Mouse (Mus musculus): ENCODE results near the gene Nabp2. TPM values are rescaled to one million over a fixed set of nuclear protein-coding genes. Genes with fewer than 3 reads are reported as not detected.

The Nabp2 gene
- polyA plus RNA-seq (2015; fragmentation: Nextera tagmentation; extraction: Ambion mirVana) = 60.1 and 62.1 TPM in 2 replicates

DNA sequence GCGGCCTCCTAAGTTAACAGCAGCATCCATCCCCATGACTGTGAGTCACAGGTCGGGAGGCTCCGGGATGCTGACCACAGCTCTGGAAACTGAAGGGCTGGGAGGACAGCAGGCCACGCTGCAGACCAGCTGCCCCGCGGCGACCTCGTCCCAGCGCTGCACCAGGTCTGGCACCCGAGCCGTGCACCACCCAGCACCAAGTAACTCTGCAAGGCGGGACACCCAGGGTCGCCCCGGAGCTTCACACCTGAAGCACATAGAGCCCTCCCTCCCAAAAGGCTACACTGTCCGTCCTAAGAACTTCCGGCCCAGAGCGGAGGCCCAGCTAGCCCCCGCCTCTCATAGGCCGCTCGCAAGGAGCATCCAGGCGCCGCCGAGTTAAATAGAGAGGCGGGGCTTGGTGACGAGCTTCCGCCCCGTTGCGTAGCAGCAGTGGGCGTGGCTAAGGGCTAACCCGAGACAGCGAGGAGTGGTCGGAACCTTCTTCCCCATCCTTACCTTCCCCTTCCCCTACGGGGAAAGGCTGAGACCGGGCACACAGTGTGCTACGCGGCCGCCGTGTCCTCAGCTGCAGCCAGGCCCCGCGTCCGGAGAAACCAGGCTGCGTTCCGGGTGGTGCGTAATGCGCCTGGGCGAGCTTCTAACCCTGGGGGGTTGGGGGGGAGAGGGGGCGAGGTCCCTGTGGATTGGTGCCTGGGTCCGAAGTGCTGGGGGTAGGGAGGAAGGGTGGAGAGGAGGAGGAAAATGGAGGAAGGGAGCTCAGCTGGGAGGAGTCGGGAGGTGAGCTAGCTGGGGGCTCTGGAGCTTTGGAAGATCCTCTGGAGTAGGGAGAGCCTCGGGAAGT lies at the start of gene Nabp2, which contains the start of gene Rnf41:
TSS of gene Nabp2 (minus strand) at position 282 of the 844 bp plus-strand sequence.
TSS of gene Rnf41 (plus strand) at position 447 of the 844 bp plus-strand sequence.
- Histone ChIP-seq H3K4me1 (peaks cover 39% of the 10 kb centered on the region), H3K4me3 (peak within 1 kb of the TSS; percentile 94), H3K9me3 (no peaks in the 10 kb centered on the region), H3K27ac (peak within 1 kb of the TSS; percentile 96), H3K27me3 (no peaks in the 10 kb centered on the region), H3K4me2 (peak within 1 kb of the TSS; percentile 87), H3K9ac (peak within 1 kb of the TSS; percentile 78), H3K36me3 (peaks cover 31% of the 10 kb centered on the region)
- WGBS = under 1% methylated on average over 50 of the region's 50 CpGs
- ATAC-seq (ENCODE audit: insufficient number of reproducible peaks, low FRiP score, low TSS enrichment, low read depth) = peak; percentile 90

- Histone ChIP-seq H3K9ac (peak overlapping the region; percentile 95; the same call in 1 of the 2 replicates), H3K9me3 (no peaks in the 10 kb centered on the region), H3K4me3 (peak overlapping the region; percentile 88), H3K36me3 (peaks cover 37% of the 10 kb centered on the region), H3K4me2 (peak overlapping the region; percentile 66), H3K27ac (peak overlapping the region; percentile 96), H3K4me1 (peaks cover 13% of the 10 kb centered on the region), H3K27me3 (no peaks in the 10 kb centered on the region)
- 2% methylated on average over 5 of the region's 5 CpGs for WGBS
- no peak for ATAC-seq (ENCODE audit: insufficient number of reproducible peaks, low FRiP score, low TSS enrichment, low read depth)
Measured at GRCm38 (mm10) chr10:128460270-128460630, 49.0 kb upstream of the Nabp2 start.

DNA sequence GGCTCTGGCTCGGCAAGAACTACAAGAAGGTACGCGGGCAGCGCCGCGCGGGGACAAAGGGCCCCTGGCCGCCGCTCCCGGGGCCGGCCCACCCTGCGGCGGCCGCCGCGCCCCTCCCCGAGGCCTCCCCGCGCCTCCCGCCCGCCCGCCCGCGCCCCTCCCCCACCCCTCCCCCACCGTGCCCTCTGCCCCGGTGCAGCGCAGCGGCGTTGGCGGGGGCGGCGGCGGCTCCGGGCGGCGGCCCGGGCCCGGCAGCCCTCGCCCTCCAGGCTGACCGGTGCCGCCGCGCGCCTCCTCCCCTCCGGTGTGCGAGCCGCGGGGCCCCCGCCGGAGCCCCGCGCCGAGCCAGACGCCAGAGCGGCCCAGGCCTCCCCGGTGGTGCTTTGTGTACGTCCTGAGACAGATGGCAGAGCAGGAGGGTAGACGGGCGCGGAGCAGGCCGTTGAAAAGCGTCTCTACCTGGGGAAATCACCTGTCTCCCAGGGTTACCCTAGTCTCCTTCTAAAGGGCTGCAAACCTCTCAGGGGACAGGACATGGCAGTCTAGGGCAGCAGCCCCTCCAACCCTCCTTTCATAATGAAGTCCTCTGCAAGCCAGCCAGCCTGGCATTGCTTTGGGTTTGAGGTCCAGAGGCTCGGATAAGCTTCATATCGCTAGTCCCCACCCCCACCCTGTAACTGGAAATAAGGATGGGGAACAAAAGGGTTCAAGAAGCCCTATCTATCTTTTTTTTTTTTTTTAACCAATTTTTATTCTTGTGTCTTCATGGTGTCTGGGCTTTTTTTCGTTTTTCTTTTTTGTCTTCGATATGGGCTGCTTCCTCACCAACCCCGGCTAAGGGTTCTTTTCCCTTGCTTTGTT lies 48.3 kb upstream of the Nabp2 start:
- Histone ChIP-seq H3K27me3 (no peaks in the 10 kb centered on the region), H3K4me3 (peak overlapping the region; percentile 88), H3K9me3 (no peaks in the 10 kb centered on the region), H3K36me3 (peaks cover 32% of the 10 kb centered on the region), H3K27ac (peak overlapping the region; percentile 96), H3K4me2 (peak overlapping the region; percentile 66), H3K4me1 (peaks cover 13% of the 10 kb centered on the region), H3K9ac (peak overlapping the region; percentile 95)
- ATAC-seq (ENCODE audit: insufficient number of reproducible peaks, low FRiP score, low TSS enrichment, low read depth) = peak; percentile 17; the same call in 1 of the 2 replicates
- under 1% methylated on average over 43 of the region's 67 CpGs for WGBS

DNA sequence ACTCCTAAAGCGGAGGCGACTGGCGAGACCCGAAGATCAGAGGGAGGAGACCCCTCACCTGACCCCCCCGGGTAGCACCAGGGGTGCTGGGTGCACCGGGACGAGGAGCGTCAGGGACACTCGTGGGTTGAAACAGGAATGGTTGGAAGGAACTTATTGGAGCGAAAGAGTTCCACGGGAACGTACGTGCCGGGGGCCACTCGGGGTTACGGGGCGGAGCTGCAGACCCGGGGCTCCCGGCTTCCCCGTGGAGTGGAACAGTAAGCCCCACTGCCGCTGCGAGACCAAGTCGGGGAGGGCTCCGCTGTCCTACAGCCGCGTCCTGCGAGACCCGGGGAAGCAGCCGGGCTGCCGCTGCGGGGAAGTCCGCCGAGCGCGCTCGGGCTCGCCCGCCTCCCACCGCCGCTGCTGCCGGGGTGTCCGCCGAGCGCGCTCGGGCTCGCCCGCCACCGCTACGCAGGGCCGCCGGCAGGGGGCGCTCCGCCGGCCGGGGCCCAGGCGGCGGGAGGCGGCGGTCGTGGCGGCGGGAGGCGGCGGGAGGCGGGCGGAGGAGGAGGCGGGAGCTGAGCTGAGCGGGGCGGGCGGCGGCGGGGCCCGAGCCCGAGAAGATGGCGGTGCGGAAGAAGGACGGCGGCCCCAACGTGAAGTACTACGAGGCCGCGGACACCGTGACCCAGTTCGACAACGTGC lies 47.6 kb upstream of the Nabp2 start, which contains the start of gene Smarcc2:
TSS of gene Smarcc2 (plus strand) at position 530 of the 690 bp plus-strand sequence.
- Histone ChIP-seq H3K9ac (peak within 1 kb of the TSS; percentile 95), H3K36me3 (peaks cover 25% of the 10 kb centered on the region), H3K4me1 (peaks cover 13% of the 10 kb centered on the region), H3K4me2 (peak within 1 kb of the TSS; percentile 66), H3K9me3 (no peaks in the 10 kb centered on the region), H3K27me3 (no peaks in the 10 kb centered on the region), H3K27ac (peak within 1 kb of the TSS; percentile 96), H3K4me3 (peak within 1 kb of the TSS; percentile 88)
- WGBS = under 1% methylated on average over 58 of the region's 86 CpGs
- peak; percentile 84 for ATAC-seq (ENCODE audit: insufficient number of reproducible peaks, low FRiP score, low TSS enrichment, low read depth)

DNA sequence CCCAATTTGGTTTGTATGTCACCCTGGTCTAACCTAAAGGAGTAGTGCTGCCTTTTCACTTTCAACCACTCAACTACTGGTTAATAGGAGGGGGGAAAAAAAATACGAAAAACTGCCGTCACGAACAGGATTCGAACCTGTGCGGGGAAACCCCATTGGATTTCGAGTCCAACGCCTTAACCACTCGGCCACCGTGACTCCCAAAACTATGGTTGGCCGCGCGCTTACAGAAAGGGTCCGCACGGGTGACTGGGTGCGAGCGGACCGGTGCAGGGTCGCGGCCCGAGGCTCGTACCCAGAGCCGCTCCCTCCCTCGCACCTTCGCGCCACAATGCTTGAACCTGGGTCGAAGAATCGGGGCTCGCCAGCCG lies 47.0 kb upstream of the Nabp2 start:
- Histone ChIP-seq H3K9me3 (no peaks in the 10 kb centered on the region), H3K36me3 (peaks cover 19% of the 10 kb centered on the region), H3K4me3 (peak overlapping the region; percentile 88), H3K4me2 (peak overlapping the region; percentile 66), H3K4me1 (peaks cover 13% of the 10 kb centered on the region), H3K9ac (peak overlapping the region; percentile 95), H3K27ac (peak overlapping the region; percentile 96), H3K27me3 (no peaks in the 10 kb centered on the region)
- peak; percentile 66 for ATAC-seq (ENCODE audit: insufficient number of reproducible peaks, low FRiP score, low TSS enrichment, low read depth)
- WGBS = under 1% methylated on average over 29 of the region's 29 CpGs

- peak overlapping the region; percentile 88; the same call in 1 of the 2 replicates for H3K4me3 ChIP-seq
- H3K4me2 ChIP-seq = no peak overlapping the region
- H3K27me3 ChIP-seq = no peaks in the 10 kb centered on the region
- no peak overlapping the region for H3K27ac ChIP-seq
- H3K36me3 ChIP-seq = peaks cover 13% of the 10 kb centered on the region
- H3K9ac ChIP-seq = no peak overlapping the region
- H3K9me3 ChIP-seq = no peaks in the 10 kb centered on the region
- no peak for ATAC-seq (ENCODE audit: insufficient number of reproducible peaks, low FRiP score, low TSS enrichment, low read depth)
- H3K4me1 ChIP-seq = peaks cover 13% of the 10 kb centered on the region
- WGBS = 80% methylated on average over 6 of the region's 6 CpGs
Measured at GRCm38 (mm10) chr10:128457676-128458075, 46.4 kb upstream of the Nabp2 start.

DNA sequence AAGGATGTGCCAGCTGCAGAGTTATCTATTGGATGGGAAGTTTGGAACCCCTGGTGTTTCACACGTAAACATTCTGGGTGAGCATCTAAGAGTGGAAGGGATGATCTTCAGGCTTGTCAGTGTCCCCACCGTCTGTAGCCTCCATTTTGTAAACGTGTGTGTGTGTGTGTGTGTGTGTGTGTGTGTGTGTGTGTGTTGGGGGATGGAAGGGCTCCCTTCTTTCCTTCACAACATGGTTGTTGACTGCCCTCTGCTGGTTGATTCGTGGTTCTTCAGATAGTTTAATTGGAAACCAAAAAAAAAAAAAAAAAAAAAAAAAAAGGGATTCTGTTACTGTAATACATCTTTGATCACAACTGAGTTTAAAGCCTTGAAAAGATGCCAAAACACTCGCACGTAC lies 44.0 kb upstream of the Nabp2 start:
- peaks cover 3% of the 10 kb centered on the region for H3K4me1 ChIP-seq

DNA sequence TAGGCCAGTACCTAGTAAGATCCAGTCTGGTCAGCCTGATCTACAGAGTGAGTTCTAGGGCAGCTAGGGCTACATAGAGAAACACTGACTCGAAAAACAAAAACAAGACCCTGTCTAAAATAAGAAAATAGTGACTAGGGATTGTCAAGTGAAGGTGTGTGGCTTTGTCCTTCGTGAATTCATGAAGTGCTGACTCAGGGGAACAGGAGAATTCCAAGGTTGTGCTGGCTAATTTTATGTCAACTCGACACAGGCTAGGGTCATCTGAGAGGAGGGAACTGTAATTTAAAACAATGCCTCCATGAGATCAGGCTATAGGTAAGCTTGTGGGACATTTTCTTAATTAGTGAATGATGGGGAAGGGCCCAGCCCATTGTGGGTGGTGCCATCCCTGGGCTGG lies 43.2 kb upstream of the Nabp2 start:
- Histone ChIP-seq H3K4me1 (no peaks in the 10 kb centered on the region), H3K27me3 (no peaks in the 10 kb centered on the region), H3K9me3 (no peaks in the 10 kb centered on the region), H3K4me3 (no peak overlapping the region), H3K9ac (no peak overlapping the region), H3K4me2 (no peak overlapping the region), H3K27ac (no peak overlapping the region), H3K36me3 (no peaks in the 10 kb centered on the region)
- no peak for ATAC-seq (ENCODE audit: insufficient number of reproducible peaks, low FRiP score, low TSS enrichment, low read depth)
- 70% methylated on average over 3 of the region's 3 CpGs for WGBS

More for the DNA sequence above, 44.0 kb upstream of the Nabp2 start:
- no peak overlapping the region for H3K4me2 ChIP-seq
- H3K27ac ChIP-seq = no peak overlapping the region
- H3K9ac ChIP-seq = no peak overlapping the region
- no peaks in the 10 kb centered on the region for H3K36me3 ChIP-seq
- ATAC-seq (ENCODE audit: insufficient number of reproducible peaks, low FRiP score, low TSS enrichment, low read depth) = no peak
- no peaks in the 10 kb centered on the region for H3K27me3 ChIP-seq
- 4% methylated on average over 6 of the region's 6 CpGs for WGBS
- no peaks in the 10 kb centered on the region for H3K9me3 ChIP-seq
- peak overlapping the region; percentile 13; the same call in 1 of the 2 replicates for H3K4me3 ChIP-seq

DNA sequence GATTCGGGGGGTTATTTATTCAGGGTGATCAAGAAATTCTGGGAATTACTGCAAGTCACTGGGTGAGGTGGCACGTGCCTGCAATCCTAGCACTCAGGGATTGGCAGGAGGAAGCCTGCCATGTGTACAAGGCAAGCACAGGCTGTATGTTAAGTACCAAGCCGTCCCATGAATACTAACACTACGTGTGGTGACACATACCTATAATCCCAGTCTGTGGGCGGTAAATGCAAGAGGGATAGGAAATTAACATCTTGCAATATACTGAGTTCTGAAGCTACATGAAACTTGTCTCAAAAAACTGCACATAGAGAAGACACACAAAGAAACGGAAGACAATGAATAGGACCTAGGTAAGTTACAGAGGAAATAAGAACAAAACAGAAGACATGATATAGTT lies 39.7 kb upstream of the Nabp2 start:
- H3K9me3 ChIP-seq = no peaks in the 10 kb centered on the region
- no peaks in the 10 kb centered on the region for H3K36me3 ChIP-seq
- no peak overlapping the region for H3K27ac ChIP-seq
- WGBS = 78% methylated on average over 6 of the region's 6 CpGs
- no peak for ATAC-seq (ENCODE audit: insufficient number of reproducible peaks, low FRiP score, low TSS enrichment, low read depth)
- no peak overlapping the region for H3K4me3 ChIP-seq
- no peaks in the 10 kb centered on the region for H3K4me1 ChIP-seq
- H3K27me3 ChIP-seq = no peaks in the 10 kb centered on the region
- H3K4me2 ChIP-seq = no peak overlapping the region
- no peak overlapping the region for H3K9ac ChIP-seq

DNA sequence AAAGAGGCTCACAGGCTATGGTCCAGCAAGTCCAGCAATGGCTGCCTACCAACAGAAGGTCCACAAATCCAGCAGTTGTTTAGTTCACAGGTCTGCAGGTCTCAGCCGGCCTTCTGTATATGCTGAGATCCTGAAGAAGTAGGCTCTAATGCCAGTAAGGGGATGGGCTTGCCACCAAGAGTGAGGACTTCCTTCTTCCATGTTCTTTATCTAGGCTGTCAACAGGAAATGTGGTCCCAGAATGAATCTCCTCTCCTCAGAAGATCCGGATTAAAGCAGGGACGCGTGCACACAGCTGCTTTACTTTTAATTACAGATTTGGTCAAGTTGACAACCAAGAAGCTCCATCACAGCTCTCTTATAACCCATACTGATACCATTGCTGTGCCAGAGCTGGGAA lies 34.1 kb upstream of the Nabp2 start:
- Histone ChIP-seq H3K27ac (no peak overlapping the region), H3K9me3 (no peaks in the 10 kb centered on the region), H3K27me3 (no peaks in the 10 kb centered on the region), H3K4me1 (no peaks in the 10 kb centered on the region), H3K9ac (no peak overlapping the region), H3K4me3 (no peak overlapping the region), H3K36me3 (peaks cover 11% of the 10 kb centered on the region), H3K4me2 (no peak overlapping the region)
- ATAC-seq (ENCODE audit: insufficient number of reproducible peaks, low FRiP score, low TSS enrichment, low read depth) = no peak
- WGBS = 87% methylated on average over 4 of the region's 4 CpGs

GRCm38 (mm10) chr10:128444354-128444753 lies 33.1 kb upstream of the Nabp2 start:
- Histone ChIP-seq H3K36me3 (peaks cover 21% of the 10 kb centered on the region), H3K9me3 (no peaks in the 10 kb centered on the region), H3K4me2 (no peak overlapping the region), H3K4me1 (no peaks in the 10 kb centered on the region), H3K4me3 (no peak overlapping the region), H3K9ac (no peak overlapping the region), H3K27me3 (no peaks in the 10 kb centered on the region), H3K27ac (no peak overlapping the region)
- no peak for ATAC-seq (ENCODE audit: insufficient number of reproducible peaks, low FRiP score, low TSS enrichment, low read depth)
- 63% methylated on average over 6 of the region's 6 CpGs for WGBS

Data from limb, embryonic 15.5 days (tissue).